Mouse (Mus musculus): ENCODE data around the gene Rnaseh2c.

The Rnaseh2c gene

GRCm38 (mm10) chr19:5653969-5654719 lies 52.5 kb downstream of the Rnaseh2c start:
- H3K27me3 ChIP-seq (ENCODE audit: control insufficient read depth, insufficient read depth, low read length, poor library complexity, severe bottlenecking), result no peaks in the 10 kb centered on the region
- peaks cover 53% of the 10 kb centered on the region for H3K36me3 ChIP-seq (ENCODE audit: control insufficient read depth, insufficient read depth, low read length, poor library complexity, severe bottlenecking)
- DNase-seq (ENCODE audit: low read depth, low spot score), result no peak

- H3K36me3 ChIP-seq (ENCODE audit: control insufficient read depth, insufficient read depth, low read length, poor library complexity, severe bottlenecking), result peaks cover 59% of the 10 kb centered on the region
- no peak for DNase-seq (ENCODE audit: low read depth, low spot score)
- H3K27me3 ChIP-seq (ENCODE audit: control insufficient read depth, insufficient read depth, low read length, poor library complexity, severe bottlenecking), result no peaks in the 10 kb centered on the region
Observed at GRCm38 (mm10) chr19:5654720-5655298, 53.1 kb downstream of the Rnaseh2c start.
